Mouse (Mus musculus): Measurements from ENCODE around the gene Hectd1.
A peak's percentile ranks its signal among the peaks of the same experiment; 100 is the strongest.

The Hectd1 gene

DNA sequence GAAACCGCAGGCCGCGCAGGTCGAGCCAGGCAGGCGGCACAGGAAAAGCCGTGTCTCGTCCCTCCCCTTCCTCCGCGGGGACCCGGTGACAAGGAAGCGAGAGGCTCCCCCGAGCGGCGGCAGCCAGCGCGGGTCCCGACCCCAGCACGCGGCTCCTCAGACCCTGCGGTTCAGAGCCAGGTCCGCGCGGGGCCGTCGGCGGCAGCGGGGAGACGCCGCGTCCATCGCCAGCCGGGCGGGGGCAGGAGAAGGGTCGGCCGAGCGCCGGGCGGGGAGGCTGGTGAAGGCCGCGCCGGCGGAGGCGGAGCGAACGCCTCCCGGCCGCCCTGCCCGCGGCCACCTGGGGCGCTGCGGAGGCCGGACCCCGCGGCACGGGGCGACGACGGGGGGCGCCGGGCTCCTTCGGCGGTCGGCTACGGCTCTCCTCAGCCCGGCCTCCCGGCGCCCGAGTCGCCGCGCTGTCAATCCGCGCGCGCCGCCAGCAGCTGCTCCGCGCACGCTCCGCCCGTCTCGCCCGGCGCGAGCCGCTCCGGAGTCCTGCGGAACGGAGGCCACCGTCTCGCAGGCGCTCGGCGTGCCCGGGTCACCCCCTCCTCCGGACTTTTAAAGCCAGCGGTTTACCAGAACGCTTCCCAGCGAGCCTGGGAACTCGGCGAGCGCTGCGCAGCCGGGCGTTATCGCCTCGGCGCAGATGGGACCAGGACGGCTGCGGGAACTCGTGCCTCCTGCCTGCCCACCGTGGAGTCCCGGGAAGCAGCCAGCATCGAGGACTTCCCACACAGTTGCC is at the start of gene Hectd1:
TSS of gene Hectd1 (minus strand) at position 247 of the 787 bp plus-strand sequence.
- peak; percentile 89 for DNase-seq

- DNase-seq = no peak
Observed at GRCm38 (mm10) chr12:51871446-51872144, 42.3 kb upstream of the Hectd1 start.

- no peak for DNase-seq
Observed at GRCm38 (mm10) chr12:51869511-51869910, 40.2 kb upstream of the Hectd1 start.

DNA sequence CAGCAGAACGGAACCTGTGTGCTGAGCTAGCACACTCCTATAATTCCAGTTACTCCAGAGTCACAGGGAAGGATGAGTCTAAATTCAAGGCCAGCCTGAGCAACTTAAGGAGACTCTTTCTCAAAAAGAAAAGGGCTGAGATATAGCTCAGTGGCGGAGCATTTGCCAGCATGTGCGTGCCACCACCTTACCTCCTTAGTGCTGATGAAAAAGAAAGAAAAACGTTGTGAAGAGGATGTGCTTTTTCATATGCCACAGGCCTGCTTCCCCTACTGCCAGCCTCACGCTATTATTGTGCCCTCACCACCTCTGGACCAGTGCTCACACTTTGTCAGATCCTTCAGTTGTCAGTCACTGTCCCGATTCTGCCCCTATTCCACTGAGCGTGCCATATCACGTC is 37.7 kb upstream of the Hectd1 start:
- no peak for DNase-seq

DNA sequence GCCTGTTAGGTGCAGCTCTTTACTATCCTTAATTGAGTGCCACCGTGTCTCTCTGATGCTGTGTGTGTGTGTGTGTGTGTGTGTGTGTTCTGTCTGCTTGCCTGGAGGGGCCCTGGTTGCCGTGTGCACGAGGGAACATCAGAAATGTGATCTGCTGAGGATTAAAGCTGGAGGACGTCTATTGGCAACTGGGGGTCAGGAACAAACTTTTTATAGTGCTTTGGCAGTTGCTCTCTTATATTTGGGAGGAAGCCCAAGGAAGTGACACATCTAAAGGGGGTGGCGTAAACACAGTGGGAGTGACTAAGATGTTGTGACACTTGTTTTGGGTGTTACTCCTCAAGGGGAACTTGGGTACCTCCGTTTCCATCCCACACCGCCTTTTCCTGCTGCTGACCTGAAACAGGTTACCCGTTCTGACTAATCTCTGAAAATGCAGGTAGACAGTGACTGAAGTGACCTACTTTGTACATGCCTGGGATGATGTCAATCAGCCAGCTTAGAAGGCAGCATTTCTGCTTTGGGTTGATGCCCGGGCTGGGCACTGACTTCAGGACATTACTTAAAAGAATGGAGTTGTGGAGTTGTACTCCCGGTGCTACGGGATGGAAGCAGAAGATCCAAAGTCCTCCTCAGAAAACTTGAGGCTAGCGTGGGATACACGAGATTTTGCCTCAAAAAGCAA is 37.0 kb upstream of the Hectd1 start:
- DNase-seq = peak; percentile 77

- peak; percentile 82 for DNase-seq
Observed at GRCm38 (mm10) chr12:51865790-51866179, 36.4 kb upstream of the Hectd1 start.

- peak; percentile 48 for DNase-seq
Observed at GRCm38 (mm10) chr12:51865061-51865789, 35.9 kb upstream of the Hectd1 start.

DNA sequence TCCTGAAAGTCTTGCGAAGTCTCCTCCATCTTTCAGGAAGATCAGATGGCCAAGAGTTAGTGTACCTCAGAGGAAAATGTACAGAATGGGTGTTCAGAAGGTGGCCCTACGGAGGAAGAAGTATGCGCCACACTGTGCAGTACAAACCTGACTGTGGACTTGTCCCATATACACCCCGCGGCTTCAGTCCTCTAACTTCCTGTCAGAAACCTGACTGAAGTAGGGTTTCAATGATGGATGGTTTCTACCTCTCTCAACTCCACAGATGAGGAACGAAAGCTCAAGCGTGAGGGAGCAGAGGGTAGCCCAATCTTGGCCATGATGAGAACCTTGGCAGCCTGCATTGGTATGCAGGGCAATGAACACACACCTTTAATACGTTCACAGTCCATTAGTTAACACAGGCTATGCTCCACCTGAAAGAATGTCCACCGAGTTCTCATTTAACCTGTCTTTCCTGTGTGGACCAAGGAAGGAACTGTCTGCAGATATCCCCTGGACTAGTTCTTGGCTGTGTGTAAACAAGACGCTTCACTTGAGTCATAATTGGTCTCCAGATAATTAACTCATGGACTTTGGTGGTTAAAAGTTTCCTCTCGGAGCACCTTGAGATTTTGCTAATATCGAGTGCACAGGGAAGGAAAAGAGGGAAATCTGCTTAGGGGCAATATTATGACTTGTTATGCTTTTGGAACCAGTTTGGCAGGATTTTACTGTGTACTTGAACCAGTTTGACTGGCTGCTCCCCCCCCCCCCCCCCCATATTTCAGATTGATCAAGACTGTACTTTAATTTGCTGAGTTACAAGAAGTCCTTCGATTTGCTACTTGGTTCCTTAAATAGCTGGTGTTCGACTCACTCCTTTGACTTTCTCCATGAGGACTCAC is 34.0 kb upstream of the Hectd1 start:
- no peak for DNase-seq

GRCm38 (mm10) chr12:51858134-51859028 is 29.0 kb upstream of the Hectd1 start:
- DNase-seq = no peak

GRCm38 (mm10) chr12:51856768-51857295 is 27.5 kb upstream of the Hectd1 start:
- no peak for DNase-seq

GRCm38 (mm10) chr12:51855872-51856271 is 26.5 kb upstream of the Hectd1 start:
- no peak for DNase-seq

DNA sequence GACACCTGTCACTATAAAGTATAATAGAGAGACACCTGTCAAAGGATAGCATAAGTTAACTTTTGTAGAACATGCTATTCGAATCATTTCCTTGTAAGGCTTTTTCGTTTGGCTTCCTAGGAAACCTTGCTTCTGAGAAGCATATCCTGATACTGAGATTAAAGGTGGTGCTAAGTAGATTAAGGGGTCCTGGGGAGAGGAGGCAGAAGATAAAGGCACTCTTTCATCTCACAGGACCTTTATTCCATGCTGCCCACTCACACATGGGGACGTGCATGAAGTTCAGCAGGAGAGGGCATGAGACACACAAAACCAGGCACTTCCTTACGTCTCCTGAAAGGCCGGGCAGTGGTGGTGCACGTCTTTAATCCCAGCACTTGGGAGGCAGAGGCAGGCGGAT is 26.1 kb upstream of the Hectd1 start:
- no peak for DNase-seq

GRCm38 (mm10) chr12:51851617-51852016 is 22.3 kb upstream of the Hectd1 start:
- DNase-seq = no peak

GRCm38 (mm10) chr12:51851155-51851554 is 21.8 kb upstream of the Hectd1 start:
- no peak for DNase-seq

GRCm38 (mm10) chr12:51850339-51850738 is 21.0 kb upstream of the Hectd1 start:
- no peak for DNase-seq

- no peak for DNase-seq
Observed at GRCm38 (mm10) chr12:51849902-51850301, 20.6 kb upstream of the Hectd1 start.

- peak; percentile 80 for DNase-seq
Observed at GRCm38 (mm10) chr12:51847953-51848680, 18.8 kb upstream of the Hectd1 start.

- DNase-seq = no peak
Observed at GRCm38 (mm10) chr12:51845261-51845660, 15.9 kb upstream of the Hectd1 start.

GRCm38 (mm10) chr12:51844771-51845256 is 15.5 kb upstream of the Hectd1 start:
- peak; percentile 99 for DNase-seq
